8 mouse cellular contexts compared by ENCODE assay signal in the genomic region with DNA sequence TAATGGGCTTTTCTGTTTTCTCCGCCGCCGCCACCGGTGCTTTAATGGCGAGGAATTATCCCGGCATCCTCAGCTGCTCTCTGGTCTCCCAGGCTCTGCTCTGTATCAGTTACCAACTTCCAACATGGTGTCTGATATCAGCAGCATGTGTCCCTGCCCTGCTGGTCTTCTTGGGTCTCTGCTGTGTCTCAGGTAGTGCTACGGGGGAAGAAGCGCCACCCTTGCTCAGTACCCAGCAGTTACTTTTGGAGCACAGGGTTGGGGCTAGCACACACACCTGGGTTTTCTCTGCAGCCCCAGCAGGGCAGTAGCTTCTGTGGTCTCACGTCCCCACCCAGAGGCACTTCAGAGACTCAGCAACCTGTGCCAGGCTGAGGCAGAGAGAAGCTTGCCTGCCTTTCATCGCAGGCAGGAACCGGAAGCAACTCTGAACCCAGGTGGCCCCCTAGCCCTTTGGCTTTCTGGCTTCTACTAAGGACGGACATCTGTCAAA. TPM values are rescaled to one million over a fixed set of nuclear protein-coding genes. Genes with fewer than 3 reads are reported as not detected.
DNase-seq lines count a peak whose midpoint lies in the region; ATAC-seq and TF ChIP-seq lines count a peak whose summit lies in the region.

No protein-coding gene starts in this region.

- H3K9ac ChIP-seq in limb, embryonic 13.5 days, result peak overlapping the region; percentile 59
- H3K9ac ChIP-seq in midbrain, embryonic 15.5 days, result peak overlapping the region; percentile 13; the same call in 1 of the 2 replicates

- no peak for DNase-seq in cerebellum, adult 2 months
- DNase-seq in cerebellum, adult 9-10 months, result no peak
- DNase-seq in forelimb bud, embryonic 11.5 days (ENCODE audit: low read depth, low spot score), result peak; percentile 31
- DNase-seq in thymus, postnatal 25 days, result peak; percentile 69
- DNase-seq in right cerebral cortex, postnatal 14 days, result no peak

- H3K4me1 ChIP-seq in cerebellum, adult 2 months (ENCODE audit: control insufficient read depth, insufficient read depth, low read length), result peaks cover 3% of the 10 kb centered on the region; the same call in 1 of the 2 replicates
- H3K4me1 ChIP-seq in limb, embryonic 13.5 days, result peaks cover 16% of the 10 kb centered on the region
- H3K4me1 ChIP-seq in midbrain, embryonic 15.5 days, result peaks cover 13% of the 10 kb centered on the region

- H3K4me2 ChIP-seq in limb, embryonic 13.5 days (replicated peaks), result peak overlapping the region; percentile 72
- H3K4me2 ChIP-seq in midbrain, embryonic 15.5 days, result peak overlapping the region; percentile 77

- no peaks in the 10 kb centered on the region for H3K27me3 ChIP-seq in cerebellum, adult 2 months (ENCODE audit: control insufficient read depth, insufficient read depth, low read length)
- no peaks in the 10 kb centered on the region for H3K27me3 ChIP-seq in limb, embryonic 13.5 days
- no peaks in the 10 kb centered on the region; the same call in none of the 2 replicates for H3K27me3 ChIP-seq in midbrain, embryonic 15.5 days (replicated peaks)

- H3K9me3 ChIP-seq in limb, embryonic 13.5 days, result no peaks in the 10 kb centered on the region
- no peaks in the 10 kb centered on the region for H3K9me3 ChIP-seq in midbrain, embryonic 15.5 days

- H3K4me3 ChIP-seq in cerebellum, adult 2 months (replicated peaks; ENCODE audit: insufficient read depth, low read depth, low read length), result peak overlapping the region; percentile 52
- peak overlapping the region; percentile 47 for H3K4me3 ChIP-seq in limb, embryonic 13.5 days
- H3K4me3 ChIP-seq in midbrain, embryonic 15.5 days, result peak overlapping the region; percentile 42

- peak overlapping the region; percentile 29; the same call in 1 of the 2 replicates for H3K27ac ChIP-seq in cerebellum, adult 2 months (ENCODE audit: insufficient read depth, low read length)
- peak overlapping the region; percentile 69 for H3K27ac ChIP-seq in limb, embryonic 13.5 days
- H3K27ac ChIP-seq in midbrain, embryonic 15.5 days, result peak overlapping the region; percentile 43

- TF ChIP-seq POLR2A in cerebellum, adult 2 months (IDR thresholded peaks at IDR 0.05; ENCODE audit: borderline replicate concordance, insufficient read depth, low read length), result no peak

- TF ChIP-seq CTCF in cerebellum, adult 2 months (IDR thresholded peaks at IDR 0.05; ENCODE audit: borderline replicate concordance, insufficient read depth, low read depth, low read length), result peak; percentile 45; the same call in 1 of the 2 replicates

- WGBS in cerebellum, adult 2 months, result 4% methylated on average over 12 of the region's 12 CpGs
- 7% methylated on average over 12 of the region's 12 CpGs for WGBS in limb, embryonic 13.5 days
- 15% methylated on average over 12 of the region's 12 CpGs for WGBS in midbrain, embryonic 15.5 days

- ATAC-seq in activated CD4-positive, CD25-positive, alpha-beta regulatory T cell, adult 4 months, result peak; percentile 79
- peak; percentile 35 for ATAC-seq in limb, embryonic 13.5 days (ENCODE audit: low FRiP score, low read depth)
- peak; percentile 77 for ATAC-seq in midbrain, embryonic 15.5 days (replicated peaks)

- no peaks in the 10 kb centered on the region for H3K36me3 ChIP-seq in limb, embryonic 13.5 days
- no peaks in the 10 kb centered on the region for H3K36me3 ChIP-seq in midbrain, embryonic 15.5 days (replicated peaks)

RNA-seq across cellular contexts. Expression of a gene that starts 26.9 kb away (rescaled TPM):
- polyA plus RNA-seq in cerebellum, adult 2 months (2012; rRNA removed), result 51.2 and 56.0 TPM in 2 replicates
- 10 to 100 TPM; 25.3 to 28.8 TPM for polyA plus RNA-seq in activated CD4-positive, CD25-positive, alpha-beta regulatory T cell, adult 4 months (2017; shearing (Covaris generic))
- 5.7 and 7.8 TPM in 2 replicates for polyA plus RNA-seq in limb, embryonic 13.5 days (2015; fragmentation: Nextera tagmentation; extraction: Ambion mirVana)
- polyA plus RNA-seq in midbrain, embryonic 15.5 days (2015; fragmentation: Nextera tagmentation; extraction: Ambion mirVana), result 2.7 and 3.9 TPM in 2 replicates

RNA-seq across cellular contexts. Expression of a gene that starts 37.0 kb away (rescaled TPM):
- polyA plus RNA-seq in cerebellum, adult 2 months (2012; rRNA removed), result 46.6 and 53.2 TPM in 2 replicates
- polyA plus RNA-seq in activated CD4-positive, CD25-positive, alpha-beta regulatory T cell, adult 4 months (2017; shearing (Covaris generic)), result 100 to 1,000 TPM; 109 to 116 TPM
- polyA plus RNA-seq in limb, embryonic 13.5 days (2015; fragmentation: Nextera tagmentation; extraction: Ambion mirVana), result 14.5 and 14.9 TPM in 2 replicates
- 15.4 and 15.8 TPM in 2 replicates for polyA plus RNA-seq in midbrain, embryonic 15.5 days (2015; fragmentation: Nextera tagmentation; extraction: Ambion mirVana)

Comparison
In these comparisons a context has a peak if more than half of its experiments do, and no peak if none do; other contexts are left out.
1. DNase-seq: peak in forelimb bud, embryonic 11.5 days (single experiment) and thymus, postnatal 25 days (single experiment); none in cerebellum, adult 2 months (0 of 2), cerebellum, adult 9-10 months (single experiment) and right cerebral cortex, postnatal 14 days (single experiment).
2. Peak in every context shown above with its lines, with median percentiles within 50 percentile points of each other: H3K27ac ChIP-seq, H3K4me3 ChIP-seq and ATAC-seq.